Mouse (Mus musculus) adrenal gland, adult 8-10 months (tissue): ENCODE data around the gene Zfp970. TPM values are rescaled to one million over a fixed set of nuclear protein-coding genes. Genes with fewer than 3 reads are reported as not detected.
A peak's percentile ranks its signal among the peaks of the same experiment; 100 is the strongest.
"Not testable (repeated sequence)": the region's sequence is repeated elsewhere in the genome, so short reads cannot be mapped to it uniquely, and the experiment has no call there.

ENCODE experiments used
- DNase-seq: peaks from one replicate; pipeline ENCODE4 v3.0.0; 2022
- total RNA-seq, 4 experiments: library from RNA; stranded (reverse); gene quantifications; 2 replicates each; pipeline ENCODE4 v1.2.4; 2022

Zfp970 gene
- total RNA-seq: 10 to 100 TPM; 54.5 to 92.0 (median 63.9) TPM

GRCm38 (mm10) chr2:177464676-177465075 lies at the start of gene Zfp970:
Zfp970 (plus strand) TSS chr2:177464733.
- not testable (repeated sequence) for DNase-seq

GRCm38 (mm10) chr2:177468222-177468621 lies 3.7 kb downstream of the Zfp970 start:
- not testable (repeated sequence) for DNase-seq

GRCm38 (mm10) chr2:177472261-177472660 lies 7.7 kb downstream of the Zfp970 start:
- not testable (repeated sequence) for DNase-seq

DNA sequence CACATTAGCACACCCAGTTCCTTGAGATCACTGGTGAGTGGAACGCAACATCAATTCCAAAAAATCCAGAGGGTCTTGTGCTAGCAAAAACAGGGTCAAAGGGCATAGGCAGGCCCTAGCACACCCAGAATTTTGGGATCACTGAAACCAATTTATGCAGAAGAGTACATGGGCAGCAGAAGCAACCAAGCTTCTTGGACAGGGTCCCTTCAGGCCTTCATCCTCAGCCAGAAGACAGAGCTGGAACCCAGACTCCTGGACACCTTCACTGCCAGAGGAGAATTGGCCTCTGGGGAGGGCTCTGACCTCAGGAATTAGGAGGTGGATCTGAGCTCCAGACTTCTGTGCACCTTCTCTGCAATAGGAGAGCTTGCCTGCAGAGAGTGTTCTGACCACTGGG lies 17.4 kb downstream of the Zfp970 start:
- not testable (repeated sequence) for DNase-seq

- DNase-seq: not testable (repeated sequence)
Observed at GRCm38 (mm10) chr2:177483238-177483948, 18.9 kb downstream of the Zfp970 start.

DNA sequence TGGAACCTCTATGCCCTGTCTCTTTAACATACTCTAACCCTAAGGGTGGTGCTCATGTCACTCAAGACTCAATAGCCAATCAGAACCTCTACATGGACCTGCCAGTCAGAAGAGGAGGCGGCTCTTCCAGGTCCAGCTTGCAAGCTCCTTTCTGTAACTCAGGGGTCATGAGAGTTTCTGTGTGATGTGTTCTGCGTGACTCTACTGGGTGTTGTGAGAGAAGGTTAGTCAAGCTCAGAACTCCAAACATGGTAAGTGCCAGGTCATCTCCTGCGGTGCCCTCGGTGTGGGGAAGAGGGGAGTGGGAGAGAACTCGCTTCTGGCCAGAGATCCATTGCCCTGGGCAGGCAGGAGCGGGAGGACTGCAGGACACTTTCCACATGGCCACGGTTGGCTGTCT lies 33.5 kb downstream of the Zfp970 start, which contains the start of gene Gm14403:
TSS of gene Gm14403 (plus strand) at position 149 of the 400 bp plus-strand sequence.
- peak; percentile 58 for DNase-seq

DNA sequence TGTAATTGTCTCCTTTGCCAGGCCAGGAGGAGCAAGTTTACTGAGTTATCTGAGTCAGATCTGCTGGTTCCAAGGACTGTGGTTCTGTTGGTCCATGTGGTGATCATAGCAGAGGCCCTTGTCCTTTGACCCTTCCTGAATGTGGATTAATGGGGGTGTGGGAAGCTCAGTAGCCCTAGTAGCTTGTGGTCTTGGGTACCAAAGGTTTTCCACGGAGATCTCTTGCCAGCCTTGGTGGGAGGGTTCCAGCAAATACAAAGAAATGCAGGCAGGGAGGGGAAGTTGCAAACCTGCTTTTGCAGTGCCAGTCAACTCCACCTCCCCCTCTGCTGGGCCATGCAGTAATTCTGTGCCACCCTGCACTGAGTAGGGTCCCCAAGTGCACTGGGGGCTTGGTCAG lies 34.6 kb downstream of the Zfp970 start:
- DNase-seq: not testable (repeated sequence)

GRCm38 (mm10) chr2:177505211-177505719 lies 40.7 kb downstream of the Zfp970 start:
- not testable (repeated sequence) for DNase-seq

DNA sequence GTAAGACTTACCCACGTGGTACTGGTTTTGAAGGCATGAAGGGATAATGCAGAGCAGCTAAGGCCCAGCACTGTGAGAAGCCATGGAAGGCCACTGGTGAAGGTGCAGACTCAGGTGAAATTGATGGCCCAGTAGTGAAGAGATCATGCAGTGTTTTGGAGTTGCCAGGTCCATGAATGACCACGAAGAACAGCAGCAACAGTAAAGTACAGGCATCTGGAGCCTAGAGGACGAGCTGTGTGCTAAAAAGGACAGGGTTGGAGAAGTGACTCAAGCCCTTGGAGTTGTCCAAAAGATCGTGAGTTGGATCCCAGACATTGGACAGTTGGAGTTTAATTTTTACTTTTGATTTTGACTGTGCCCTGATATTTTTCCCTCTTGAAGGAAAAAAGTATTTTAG lies 46.8 kb downstream of the Zfp970 start:
- not testable (repeated sequence) for DNase-seq

- not testable (repeated sequence) for DNase-seq
Observed at GRCm38 (mm10) chr2:177511972-177512371, 47.4 kb downstream of the Zfp970 start.

DNA sequence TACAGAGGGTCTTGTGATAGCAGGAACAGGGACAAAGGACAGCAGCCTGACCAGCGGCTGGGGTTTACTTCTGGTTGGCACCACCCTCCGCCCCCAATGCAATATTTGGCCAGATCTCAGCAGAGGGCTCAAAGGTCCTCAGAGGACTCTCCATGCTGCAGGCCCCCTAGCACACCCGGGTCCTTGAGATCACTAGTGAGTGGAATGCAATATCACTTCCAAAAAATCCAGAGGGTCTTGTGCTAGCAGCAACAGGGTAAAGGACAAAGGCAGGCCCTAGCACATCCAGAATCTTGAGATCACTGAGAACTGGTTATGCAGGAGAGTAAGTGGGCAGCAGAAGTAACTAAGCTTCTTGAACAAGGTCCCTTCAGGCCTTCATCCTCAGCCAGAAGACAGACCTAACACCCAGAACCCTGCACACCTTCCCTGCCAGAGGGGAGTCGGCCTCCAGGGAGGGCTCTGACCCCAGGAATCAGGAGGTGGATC lies 49.5 kb downstream of the Zfp970 start:
- not testable (repeated sequence) for DNase-seq

GRCm38 (mm10) chr2:177517746-177518145 lies 53.2 kb downstream of the Zfp970 start:
- not testable (repeated sequence) for DNase-seq

DNA sequence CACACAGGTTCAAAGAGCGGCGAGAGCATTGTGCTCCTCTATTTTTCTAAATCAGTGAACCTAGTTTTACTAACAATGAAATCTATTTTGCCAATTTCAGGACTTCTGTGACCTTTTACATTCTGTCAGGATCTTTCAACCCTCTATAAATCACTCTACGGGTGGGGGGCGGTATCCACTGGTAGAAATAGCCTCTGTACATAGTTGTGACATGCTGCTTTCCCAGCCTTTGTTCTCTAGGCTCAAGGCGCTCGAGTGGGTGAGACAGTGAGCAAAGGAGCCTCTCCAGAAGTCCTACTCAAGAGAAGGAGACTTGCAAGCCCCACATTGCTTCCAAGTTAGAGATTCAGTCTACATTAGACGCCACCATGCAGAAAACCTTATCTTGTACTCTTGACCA lies 53.8 kb downstream of the Zfp970 start:
- DNase-seq: not testable (repeated sequence)

DNA sequence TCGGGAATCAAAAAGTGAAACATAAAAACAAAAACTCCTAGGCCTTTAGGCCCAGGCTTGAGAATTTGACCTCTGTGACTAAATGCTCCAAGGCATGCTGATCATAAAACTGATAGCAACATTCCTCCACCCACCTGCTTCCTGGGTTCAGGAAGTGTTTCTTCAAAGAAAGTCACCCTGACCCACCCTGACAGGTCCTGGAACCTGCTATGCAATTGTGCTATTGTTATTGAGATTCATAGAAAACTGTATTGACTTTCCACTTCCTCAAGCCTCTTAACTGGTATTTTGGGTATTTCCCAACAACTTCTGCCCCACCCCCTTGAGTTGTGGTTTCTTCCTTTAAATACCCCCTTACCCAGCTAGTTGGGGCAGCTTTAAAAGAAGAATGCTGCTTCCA lies 54.4 kb downstream of the Zfp970 start:
- not testable (repeated sequence) for DNase-seq

DNA sequence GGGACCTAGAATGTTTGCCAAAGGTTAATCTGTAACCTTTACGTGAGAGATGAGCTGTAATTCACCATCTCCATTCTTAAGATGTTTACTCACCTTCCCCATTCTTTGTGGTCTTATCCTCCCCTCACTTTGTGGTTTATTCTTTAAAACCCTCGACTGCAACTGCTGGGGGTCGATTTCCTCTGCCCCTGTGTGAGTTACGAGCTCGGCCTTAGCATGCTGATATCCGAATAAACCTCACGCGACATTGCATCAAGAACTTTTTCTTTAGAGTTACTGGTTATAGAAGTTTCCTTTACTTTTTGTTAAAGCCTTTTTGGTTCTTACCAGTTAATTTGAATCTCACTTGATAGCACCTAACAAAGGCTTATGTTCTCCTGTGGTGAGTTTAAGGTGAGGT lies 55.5 kb downstream of the Zfp970 start:
- DNase-seq: no peak

GRCm38 (mm10) chr2:177523061-177523460 lies 58.5 kb downstream of the Zfp970 start:
- no peak for DNase-seq

DNA sequence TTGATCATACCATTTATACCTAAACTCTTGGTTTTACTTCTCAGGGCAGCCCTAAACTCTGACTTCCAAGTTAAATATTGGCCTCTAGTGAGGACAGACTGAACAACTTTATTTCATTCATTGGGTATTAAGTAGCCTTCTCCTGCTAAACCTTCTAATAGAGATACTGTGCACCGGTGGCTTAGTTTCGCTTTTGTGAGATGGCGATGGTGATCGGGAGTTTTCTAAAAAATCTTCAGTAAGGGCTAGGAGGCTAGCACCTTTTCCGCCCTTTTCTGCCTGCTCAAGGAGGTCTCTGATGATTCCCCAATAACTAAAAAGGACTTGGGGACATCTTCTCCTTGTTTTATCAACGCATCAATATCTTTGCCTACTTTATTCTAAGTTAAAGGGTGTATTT lies 59.1 kb downstream of the Zfp970 start:
- DNase-seq: not testable (repeated sequence)

DNA sequence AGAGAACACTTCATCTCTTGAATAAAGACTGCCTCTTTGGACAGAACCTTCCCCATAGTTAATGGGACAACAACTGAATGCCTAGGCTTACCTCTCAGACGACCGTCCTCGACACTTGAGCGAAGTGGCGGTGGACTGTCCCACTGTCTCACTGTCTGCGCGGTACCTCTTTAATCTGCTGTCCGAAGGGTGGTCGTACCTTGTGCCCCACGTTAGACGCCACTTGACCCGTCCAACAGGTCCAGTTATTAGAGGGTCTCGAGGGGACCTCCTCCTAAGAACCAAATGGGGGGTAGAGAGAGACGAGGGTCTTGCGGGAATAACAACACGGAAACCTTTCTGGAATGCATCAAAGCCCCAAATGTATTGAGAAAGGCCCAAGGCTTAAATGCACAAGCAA lies 59.6 kb downstream of the Zfp970 start:
- DNase-seq: not testable (repeated sequence)

Other genes starting within 250 kb of the Zfp970 start
- gene Gm14409, start 197.7 kb upstream of the Zfp970 start, total RNA-seq: 1 to 10 TPM; 1.3 to 2.5 (median 1.3) TPM
- 1 to 10 TPM; 4.1 to 6.5 (median 5.0) TPM for gene Gm14412, start 140.4 kb upstream of the Zfp970 start, total RNA-seq
- gene Gm14418, start 66.4 kb upstream of the Zfp970 start, total RNA-seq: 10 to 100 TPM; 15.9 to 40.5 (median 28.7) TPM
- gene Gm14403, start 33.5 kb downstream of the Zfp970 start, total RNA-seq: 10 to 100 TPM; 58.7 to 76.7 (median 70.5) TPM
- gene Gm14406, start 113.5 kb downstream of the Zfp970 start, total RNA-seq: 1 to 10 TPM in 1 of 4 experiments, under 1 TPM in 1, not detected in 2; 0.44 to 3.4 TPM